Mouse (Mus musculus): Measurements from ENCODE around the gene Mboat2. TPM values are rescaled to one million over a fixed set of nuclear protein-coding genes. Genes with fewer than 3 reads are reported as not detected.

The Mboat2 gene
- polyA plus RNA-seq (2012): 0.60 and 0.78 TPM in 2 replicates

GRCm38 (mm10) chr12:24830766-24831152 lies at the start of gene Mboat2:
Gene Mboat2 (plus strand): TSS chr12:24830879.
- peaks cover 15% of the 10 kb centered on the region for H3K27me3 ChIP-seq (ENCODE audit: control insufficient read depth)
- H3K9me3 ChIP-seq (ENCODE audit: control insufficient read depth, low read length): no peaks in the 10 kb centered on the region
- TF ChIP-seq GATA1 (IDR thresholded peaks at IDR 0.05; ENCODE audit: low read length): no peak
- peaks cover 44% of the 10 kb centered on the region for H3K4me1 ChIP-seq (ENCODE audit: control insufficient read depth)
- peak within 1 kb of the TSS; percentile 70 for H3K4me3 ChIP-seq (replicated peaks)
- peaks cover 5% of the 10 kb centered on the region; the same call in 1 of the 2 replicates for H3K36me3 ChIP-seq (ENCODE audit: control insufficient read depth)

GRCm38 (mm10) chr12:24783735-24784134 lies 46.9 kb upstream of the Mboat2 start:
- TF ChIP-seq GATA1 (IDR thresholded peaks at IDR 0.05; ENCODE audit: low read length) (no peak), TAL1 (IDR thresholded peaks at IDR 0.05; ENCODE audit: low read length) (no peak)
- peaks cover 20% of the 10 kb centered on the region for H3K27me3 ChIP-seq (ENCODE audit: control insufficient read depth)
- no peaks in the 10 kb centered on the region for H3K9me3 ChIP-seq (ENCODE audit: control insufficient read depth, low read length)
- no peak overlapping the region for H3K4me3 ChIP-seq (replicated peaks)
- no peaks in the 10 kb centered on the region for H3K4me1 ChIP-seq (ENCODE audit: control insufficient read depth)
- no peaks in the 10 kb centered on the region for H3K36me3 ChIP-seq (ENCODE audit: control insufficient read depth)

- TF ChIP-seq TAL1 (IDR thresholded peaks at IDR 0.05; ENCODE audit: low read length) (no peak), GATA1 (IDR thresholded peaks at IDR 0.05; ENCODE audit: low read length) (no peak)
- Histone ChIP-seq H3K36me3 (ENCODE audit: control insufficient read depth) (no peaks in the 10 kb centered on the region), H3K27me3 (ENCODE audit: control insufficient read depth) (peaks cover 20% of the 10 kb centered on the region)
Observed at GRCm38 (mm10) chr12:24785882-24786281, 44.8 kb upstream of the Mboat2 start.

GRCm38 (mm10) chr12:24786316-24786715 lies 44.4 kb upstream of the Mboat2 start:
- Histone ChIP-seq H3K9me3 (ENCODE audit: control insufficient read depth, low read length) (no peaks in the 10 kb centered on the region), H3K4me3 (replicated peaks) (no peak overlapping the region), H3K36me3 (ENCODE audit: control insufficient read depth) (no peaks in the 10 kb centered on the region), H3K27me3 (ENCODE audit: control insufficient read depth) (peaks cover 20% of the 10 kb centered on the region), H3K4me1 (ENCODE audit: control insufficient read depth) (no peaks in the 10 kb centered on the region)
- no peak for TF ChIP-seq GATA1 (IDR thresholded peaks at IDR 0.05; ENCODE audit: low read length)

More at GRCm38 (mm10) chr12:24785882-24786281, 44.8 kb upstream of the Mboat2 start:
- Histone ChIP-seq H3K4me3 (replicated peaks) (no peak overlapping the region), H3K4me1 (ENCODE audit: control insufficient read depth) (no peaks in the 10 kb centered on the region), H3K9me3 (ENCODE audit: control insufficient read depth, low read length) (no peaks in the 10 kb centered on the region)

- TF ChIP-seq GATA1 (IDR thresholded peaks at IDR 0.05; ENCODE audit: low read length) (no peak), TAL1 (IDR thresholded peaks at IDR 0.05; ENCODE audit: low read length) (no peak)
Observed at GRCm38 (mm10) chr12:24789659-24790058, 41.0 kb upstream of the Mboat2 start.

GRCm38 (mm10) chr12:24811230-24811629 lies 19.4 kb upstream of the Mboat2 start:
- no peaks in the 10 kb centered on the region for H3K36me3 ChIP-seq (ENCODE audit: control insufficient read depth)
- peaks cover 4% of the 10 kb centered on the region; the same call in 1 of the 2 replicates for H3K9me3 ChIP-seq (ENCODE audit: control insufficient read depth, low read length)
- H3K27me3 ChIP-seq (ENCODE audit: control insufficient read depth): no peaks in the 10 kb centered on the region
- H3K4me1 ChIP-seq (ENCODE audit: control insufficient read depth): peaks cover 18% of the 10 kb centered on the region
- no peak overlapping the region for H3K4me3 ChIP-seq (replicated peaks)
- TF ChIP-seq GATA1 (IDR thresholded peaks at IDR 0.05; ENCODE audit: low read length) (0 out of 2 replicates have a peak, but pooled peaks have one; percentile 8), TAL1 (IDR thresholded peaks at IDR 0.05; ENCODE audit: low read length) (no peak)

More at GRCm38 (mm10) chr12:24789659-24790058, 41.0 kb upstream of the Mboat2 start:
- no peaks in the 10 kb centered on the region for H3K4me1 ChIP-seq (ENCODE audit: control insufficient read depth)
- peaks cover 9% of the 10 kb centered on the region for H3K27me3 ChIP-seq (ENCODE audit: control insufficient read depth)
- H3K36me3 ChIP-seq (ENCODE audit: control insufficient read depth): no peaks in the 10 kb centered on the region
- H3K4me3 ChIP-seq (replicated peaks): no peak overlapping the region
- H3K9me3 ChIP-seq (ENCODE audit: control insufficient read depth, low read length): no peaks in the 10 kb centered on the region

GRCm38 (mm10) chr12:24811906-24812305 lies 18.8 kb upstream of the Mboat2 start:
- no peak for TF ChIP-seq TAL1 (IDR thresholded peaks at IDR 0.05; ENCODE audit: low read length)
- TF ChIP-seq GATA1 (IDR thresholded peaks at IDR 0.05; ENCODE audit: low read length): no peak
- Histone ChIP-seq H3K9me3 (ENCODE audit: control insufficient read depth, low read length) (peaks cover 4% of the 10 kb centered on the region; the same call in 1 of the 2 replicates), H3K36me3 (ENCODE audit: control insufficient read depth) (no peaks in the 10 kb centered on the region), H3K4me1 (ENCODE audit: control insufficient read depth) (peaks cover 23% of the 10 kb centered on the region), H3K27me3 (ENCODE audit: control insufficient read depth) (no peaks in the 10 kb centered on the region), H3K4me3 (replicated peaks) (no peak overlapping the region)

- no peak for TF ChIP-seq GATA1 (IDR thresholded peaks at IDR 0.05; ENCODE audit: low read length)
- TF ChIP-seq TAL1 (IDR thresholded peaks at IDR 0.05; ENCODE audit: low read length): no peak
- Histone ChIP-seq H3K4me1 (ENCODE audit: control insufficient read depth) (peaks cover 13% of the 10 kb centered on the region), H3K4me3 (replicated peaks) (no peak overlapping the region), H3K27me3 (ENCODE audit: control insufficient read depth) (no peaks in the 10 kb centered on the region), H3K36me3 (ENCODE audit: control insufficient read depth) (no peaks in the 10 kb centered on the region), H3K9me3 (ENCODE audit: control insufficient read depth, low read length) (no peaks in the 10 kb centered on the region)
Observed at GRCm38 (mm10) chr12:24822831-24823230, 7.8 kb upstream of the Mboat2 start.

- TF ChIP-seq TAL1 (IDR thresholded peaks at IDR 0.05; ENCODE audit: low read length) (no peak), GATA1 (IDR thresholded peaks at IDR 0.05; ENCODE audit: low read length) (no peak)
- Histone ChIP-seq H3K9me3 (ENCODE audit: control insufficient read depth, low read length) (no peaks in the 10 kb centered on the region), H3K4me1 (ENCODE audit: control insufficient read depth) (peaks cover 13% of the 10 kb centered on the region), H3K36me3 (ENCODE audit: control insufficient read depth) (no peaks in the 10 kb centered on the region), H3K4me3 (replicated peaks) (no peak overlapping the region), H3K27me3 (ENCODE audit: control insufficient read depth) (no peaks in the 10 kb centered on the region)
Observed at GRCm38 (mm10) chr12:24823636-24824354, 6.9 kb upstream of the Mboat2 start.
